Mouse (Mus musculus) adrenal gland, postnatal 14 days (tissue): Measurements from ENCODE around the gene Imp3. TPM values are rescaled to one million over a fixed set of nuclear protein-coding genes. Genes with fewer than 3 reads are reported as not detected.
A peak's percentile ranks its signal among the peaks of the same experiment; 100 is the strongest.
"Not testable (repeated sequence)": the region's sequence is repeated elsewhere in the genome, so short reads cannot be mapped to it uniquely, and the experiment has no call there.

Experiments used
- DNase-seq: peaks from one replicate; pipeline ENCODE4 v3.0.0; 2021; ENCODE audit warnings: mixed read lengths
- long read RNA-seq, 2 experiments: library from polyadenylated mRNA; stranded (forward); transcript quantifications; one replicate each; pipeline ENCODE4 v2.0.0; 2021
- total RNA-seq: library from RNA; stranded (reverse); gene quantifications from 2 replicates; pipeline ENCODE4 v1.2.3, GENCODE M21; 2021

Imp3 gene
- 76.4 and 88.5 TPM in 2 replicates for total RNA-seq
- long read RNA-seq, experiment 1, transcript Imp3-201 (1 exons, 924 nt): major isoform, 73 of 74 reads
- long read RNA-seq, experiment 1, partial matches to known transcripts: 0 of 74 reads
- long read RNA-seq, experiment 1, other reads (novel, unspliced or antisense): 1 of 74 reads
- long read RNA-seq, experiment 2, transcript Imp3-201 (1 exons, 924 nt): major isoform, 80 of 80 reads
- long read RNA-seq, experiment 2, partial matches to known transcripts: 0 of 80 reads
- long read RNA-seq, experiment 2, other reads (novel, unspliced or antisense): 0 of 80 reads

DNA sequence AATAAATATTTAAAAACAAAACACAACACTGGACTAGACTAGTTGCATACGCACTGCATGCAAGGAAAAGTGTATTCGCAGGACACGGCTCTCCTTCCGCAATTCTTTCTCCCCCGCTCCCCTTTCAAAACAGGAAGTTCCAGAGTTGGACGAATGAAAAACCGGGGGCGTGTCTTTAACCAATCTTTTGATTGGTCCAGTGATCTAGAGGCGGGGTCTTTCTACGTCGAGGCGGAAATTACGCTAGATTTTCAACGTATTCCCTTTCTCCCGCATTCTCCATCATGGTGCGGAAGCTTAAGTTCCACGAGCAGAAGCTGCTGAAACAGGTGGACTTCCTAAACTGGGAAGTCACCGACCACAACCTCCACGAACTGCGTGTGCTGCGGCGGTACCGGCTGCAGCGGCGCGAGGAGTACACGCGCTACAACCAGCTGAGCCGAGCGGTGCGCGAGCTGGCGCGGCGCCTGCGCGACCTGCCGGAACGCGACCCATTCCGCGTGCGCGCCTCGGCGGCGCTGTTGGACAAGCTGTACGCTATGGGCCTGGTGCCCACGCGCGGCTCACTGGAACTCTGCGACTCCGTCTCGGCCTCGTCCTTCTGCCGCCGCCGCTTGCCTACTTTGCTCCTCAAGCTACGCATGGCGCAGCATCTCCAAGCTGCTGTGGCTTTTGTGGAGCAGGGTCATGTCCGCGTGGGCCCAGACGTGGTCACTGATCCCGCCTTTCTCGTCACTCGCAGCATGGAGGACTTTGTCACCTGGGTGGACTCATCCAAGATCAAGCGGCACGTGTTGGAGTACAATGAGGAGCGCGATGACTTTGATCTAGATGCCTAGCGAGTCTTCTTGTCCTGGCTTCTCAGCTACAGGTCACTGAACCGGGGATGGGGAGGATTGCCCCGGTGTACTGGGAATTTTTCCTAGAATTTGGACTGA is at the start of gene Imp3:
Gene Imp3 (plus strand): TSS at position 253 of the 938 bp plus-strand sequence.
- DNase-seq: peak; percentile 93

DNA sequence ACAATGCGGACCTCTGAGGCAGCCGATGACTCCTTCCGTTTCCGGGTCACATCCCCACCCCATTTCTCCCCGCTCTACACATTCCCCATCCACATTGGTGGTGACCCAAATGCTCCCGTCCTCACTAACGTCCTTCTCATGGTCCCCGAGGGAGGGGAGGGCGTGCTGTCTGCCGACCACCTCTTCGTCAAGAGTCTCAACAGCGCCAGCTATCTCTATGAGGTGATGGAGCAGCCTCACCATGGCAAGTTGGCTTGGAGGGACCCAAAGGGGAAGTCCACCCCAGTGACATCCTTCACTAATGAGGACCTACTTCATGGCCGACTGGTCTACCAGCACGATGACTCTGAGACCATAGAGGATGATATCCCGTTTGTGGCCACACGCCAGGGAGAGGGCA is 49.7 kb upstream of the Imp3 start:
- no peak for DNase-seq

DNA sequence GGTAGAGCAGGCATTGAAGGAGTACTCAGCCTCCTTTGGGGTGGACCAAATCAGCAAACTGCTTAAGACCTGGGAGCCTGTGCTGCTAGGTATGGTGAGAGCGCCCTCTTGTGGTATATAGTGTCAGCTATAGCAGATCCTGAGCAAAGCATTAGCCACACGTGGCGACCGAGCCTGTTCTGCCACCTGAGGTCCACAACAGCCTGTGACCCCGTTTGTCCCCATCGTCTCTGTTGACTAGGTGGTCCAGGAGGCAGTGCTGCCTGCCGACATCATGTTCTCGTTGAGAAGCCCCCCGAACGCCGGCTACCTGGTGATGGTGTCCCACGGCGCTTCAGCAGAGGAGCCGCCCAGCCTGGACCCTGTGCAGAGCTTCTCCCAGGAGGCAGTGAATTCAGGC is 47.5 kb upstream of the Imp3 start:
- DNase-seq: peak; percentile 86

GRCm38 (mm10) chr9:56890522-56891250 is 46.6 kb upstream of the Imp3 start:
- DNase-seq: no peak

GRCm38 (mm10) chr9:56891517-56892011 is 45.7 kb upstream of the Imp3 start:
- peak; percentile 81 for DNase-seq

DNA sequence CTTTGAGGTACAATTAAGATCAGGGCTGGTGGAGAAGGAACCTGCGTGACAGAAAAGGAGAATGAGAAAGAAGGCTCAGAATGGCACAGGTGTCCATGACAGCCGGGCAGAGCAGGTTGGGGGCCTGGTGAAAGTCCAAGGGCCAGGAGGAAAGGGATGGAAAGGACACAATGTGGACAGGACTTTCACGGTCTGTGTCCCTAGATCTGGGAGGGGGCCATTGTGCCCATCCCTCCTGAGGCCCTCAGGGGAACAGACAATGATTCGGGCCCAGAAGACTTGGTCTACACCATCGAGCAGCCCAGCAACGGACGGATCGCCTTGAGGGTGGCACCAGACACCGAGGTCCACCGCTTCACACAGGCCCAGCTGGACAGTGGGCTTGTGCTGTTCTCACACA is 45.2 kb upstream of the Imp3 start:
- DNase-seq: no peak

DNA sequence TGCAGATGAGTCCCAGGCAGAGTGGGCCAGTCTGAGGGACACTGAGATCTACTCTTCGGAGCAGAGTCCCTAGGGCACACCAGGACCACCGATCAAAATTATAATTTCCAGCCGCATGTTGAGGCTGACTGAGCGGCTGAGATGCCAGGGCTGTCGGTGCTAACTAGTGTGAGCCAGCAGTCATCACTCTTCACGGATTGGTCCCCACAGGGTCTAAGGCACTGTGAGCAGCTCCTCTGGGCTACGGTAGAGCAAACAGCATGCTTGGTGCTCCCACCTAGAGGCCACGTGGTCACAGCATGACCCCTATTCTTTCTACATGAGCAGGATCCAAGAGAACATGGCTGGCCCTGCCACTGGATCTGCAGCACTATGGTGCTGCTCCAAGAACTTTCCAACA is 44.0 kb upstream of the Imp3 start:
- DNase-seq: no peak

GRCm38 (mm10) chr9:56894006-56894405 is 43.3 kb upstream of the Imp3 start:
- DNase-seq: peak; percentile 84

DNA sequence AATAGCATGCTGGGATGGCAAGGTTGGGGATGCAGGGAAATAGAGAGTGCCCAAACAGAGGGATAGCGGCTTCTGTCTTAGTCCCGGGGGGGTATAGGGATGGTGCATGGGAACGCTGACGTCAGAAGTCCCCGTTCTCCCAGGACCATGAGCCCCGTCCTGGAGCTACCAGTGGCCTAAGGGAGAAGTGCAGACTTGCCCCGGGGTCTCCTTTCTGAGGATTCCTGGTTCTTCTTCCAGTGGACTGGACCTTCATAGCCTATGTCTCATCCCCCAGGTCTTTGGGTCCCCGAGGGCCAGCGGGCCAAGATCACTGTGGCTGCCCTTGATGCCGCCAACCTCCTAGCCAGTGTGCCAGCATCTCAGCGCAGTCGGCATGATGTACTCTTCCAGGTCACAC is 40.5 kb upstream of the Imp3 start:
- no peak for DNase-seq

- no peak for DNase-seq
These were observed 37.9 kb upstream of the Imp3 start for GRCm38 (mm10) chr9:56899409-56899808.

GRCm38 (mm10) chr9:56900060-56900459 is 37.2 kb upstream of the Imp3 start:
- DNase-seq: no peak

DNA sequence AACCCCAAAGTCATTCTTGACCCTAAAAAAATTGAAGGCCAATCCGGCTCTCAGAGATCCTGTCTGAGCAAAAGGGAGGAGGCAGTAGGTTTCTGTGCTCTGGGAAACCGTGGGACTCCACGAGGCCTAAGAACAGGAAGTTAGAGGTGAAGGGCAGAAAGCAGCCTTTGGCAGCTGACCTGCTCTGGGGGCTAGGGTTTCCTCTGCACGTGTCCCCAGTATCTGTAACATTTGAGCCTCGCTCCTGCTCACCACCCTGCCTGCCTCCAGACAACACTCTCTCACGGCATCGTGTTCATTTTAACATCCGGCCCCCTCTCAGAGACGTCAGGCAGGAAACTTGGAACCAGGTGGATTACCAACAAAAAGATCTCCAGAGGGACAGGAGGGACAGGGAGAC is 36.7 kb upstream of the Imp3 start:
- DNase-seq: no peak

- DNase-seq: no peak
These were observed 36.1 kb upstream of the Imp3 start for GRCm38 (mm10) chr9:56901187-56901586.

- DNase-seq: no peak
These were observed 33.6 kb upstream of the Imp3 start for GRCm38 (mm10) chr9:56903662-56904061.

GRCm38 (mm10) chr9:56907549-56907948 is 29.7 kb upstream of the Imp3 start:
- DNase-seq: no peak

DNA sequence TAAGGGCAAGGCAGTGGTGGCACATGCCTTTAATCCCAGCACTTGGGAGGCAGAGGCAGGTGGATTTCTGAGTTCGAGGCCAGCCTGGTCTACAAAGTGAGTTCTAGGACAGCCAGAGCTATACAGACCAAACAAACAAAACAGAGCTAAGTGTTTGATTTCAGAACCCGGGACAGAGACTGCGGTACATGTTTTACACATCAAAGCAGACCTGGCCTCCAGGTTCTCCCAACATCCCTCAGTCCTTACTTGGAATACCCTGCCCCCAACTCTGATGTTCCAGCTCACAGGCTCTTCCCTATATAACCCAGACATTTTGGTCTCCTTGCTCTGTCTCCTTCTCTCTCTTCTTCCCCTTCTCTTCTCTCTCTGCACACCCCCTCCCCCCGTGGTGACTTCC is 27.3 kb upstream of the Imp3 start:
- not testable (repeated sequence) for DNase-seq

GRCm38 (mm10) chr9:56911017-56911416 is 26.3 kb upstream of the Imp3 start:
- no peak for DNase-seq

DNA sequence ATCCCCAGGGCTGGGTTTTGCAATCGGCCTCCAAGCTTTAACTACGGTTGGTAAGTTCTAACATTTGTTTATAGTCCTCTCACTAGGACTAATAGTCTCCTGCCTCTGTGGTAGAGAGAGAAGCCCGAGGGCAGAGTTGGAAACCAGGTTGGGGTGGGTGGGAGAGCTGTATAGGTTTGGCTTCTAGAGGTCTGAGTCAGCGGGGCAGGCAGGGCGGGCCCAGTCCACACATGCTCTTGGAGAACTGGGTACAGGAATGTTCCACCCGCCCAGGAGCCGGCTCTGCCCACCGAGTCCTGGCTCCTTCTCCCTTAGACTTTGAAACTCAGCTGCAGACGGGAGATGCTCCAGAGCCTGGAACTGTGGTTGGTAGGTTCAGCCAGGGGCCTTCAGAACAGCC is 23.3 kb upstream of the Imp3 start:
- DNase-seq: no peak

DNA sequence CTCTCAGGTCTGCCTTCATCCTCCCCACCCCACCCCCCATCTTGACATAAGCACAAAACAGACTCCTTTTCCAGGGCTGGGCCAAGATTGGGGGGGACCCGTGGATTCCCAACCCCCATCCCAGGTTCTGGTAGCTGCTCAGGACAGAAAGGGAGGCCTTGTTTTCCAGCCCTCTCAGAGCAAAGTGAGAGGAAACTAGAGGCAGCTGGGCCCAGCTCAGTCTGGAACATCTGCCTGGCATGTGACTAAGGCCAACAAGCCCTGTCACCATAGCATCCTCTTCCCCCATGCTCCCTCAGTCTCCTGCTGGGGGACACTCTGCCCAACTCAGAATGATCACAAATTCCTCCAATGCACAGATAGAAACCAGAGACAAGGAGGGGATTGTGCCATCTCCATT is 22.2 kb upstream of the Imp3 start:
- no peak for DNase-seq

DNA sequence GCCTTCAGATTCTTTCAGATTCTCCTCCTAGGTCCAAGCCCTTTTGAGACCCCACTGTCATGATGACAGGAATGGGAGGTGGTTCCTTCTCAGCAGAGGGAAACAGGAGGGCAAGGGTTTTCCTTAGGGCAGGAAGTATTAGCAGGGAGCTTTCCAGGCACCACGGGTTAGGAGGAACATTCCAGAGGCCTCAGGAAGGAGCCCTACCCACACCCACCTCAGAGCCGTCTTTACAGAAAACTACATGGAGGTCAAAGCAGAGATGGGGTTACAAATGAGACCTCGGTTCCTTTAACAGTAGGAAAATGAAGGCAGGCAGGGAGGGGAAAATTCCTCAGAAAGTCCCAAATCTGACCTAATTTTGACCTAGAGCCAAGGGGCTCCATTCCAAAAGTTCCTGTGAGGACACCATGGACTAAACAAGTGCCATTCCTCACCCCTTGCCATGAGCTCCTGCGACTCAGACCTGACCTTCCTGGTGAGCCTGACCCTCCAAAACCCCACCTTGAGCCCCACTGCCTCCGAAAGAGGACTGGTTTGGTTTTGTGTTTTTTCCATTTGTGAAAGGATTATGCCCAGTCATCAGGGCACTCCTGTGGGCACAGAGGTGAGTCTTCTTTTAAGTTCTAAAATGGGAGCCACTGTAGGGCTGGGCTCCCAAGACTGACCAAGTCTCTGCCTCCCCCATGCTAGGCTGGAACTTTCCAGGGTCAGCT is 21.4 kb upstream of the Imp3 start:
- peak; percentile 67 for DNase-seq

DNA sequence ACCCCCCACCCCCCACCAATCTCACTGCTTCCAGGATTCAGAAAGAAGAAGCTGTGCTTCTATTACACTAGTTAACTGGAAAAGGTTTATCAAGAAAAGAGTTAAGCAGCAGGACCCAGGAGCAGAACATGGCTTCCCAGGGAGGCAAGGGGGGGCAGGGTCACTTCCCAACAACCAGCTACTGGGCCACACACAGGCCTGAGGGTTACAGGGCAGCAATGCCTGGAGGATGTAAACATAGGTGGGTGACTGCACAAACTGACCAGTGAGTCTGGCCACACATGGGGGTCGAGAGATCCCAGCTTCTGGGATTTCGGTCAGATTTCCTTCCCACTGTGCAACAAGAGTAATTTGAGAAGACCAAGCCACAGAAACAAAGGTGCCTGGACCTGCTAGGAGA is 20.1 kb upstream of the Imp3 start:
- no peak for DNase-seq

DNA sequence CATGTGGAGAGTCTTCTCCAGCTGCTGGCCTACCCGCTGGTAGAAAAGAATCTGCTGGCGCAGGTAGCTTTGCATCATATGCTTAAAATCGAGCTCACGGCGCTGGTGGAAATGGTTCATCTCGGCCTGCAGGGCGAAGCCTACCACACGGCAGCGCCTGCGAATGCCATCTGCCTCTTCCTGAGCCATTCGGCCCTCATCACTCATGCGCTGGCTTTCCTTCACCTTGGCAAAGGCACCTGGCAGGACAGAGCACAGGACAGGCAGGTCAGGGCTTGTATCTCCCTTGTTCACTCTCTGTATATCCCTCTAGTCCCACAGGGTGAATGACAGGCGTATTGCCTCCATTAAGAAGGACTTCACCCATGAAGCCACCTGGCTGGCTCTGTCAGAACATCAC is 18.8 kb upstream of the Imp3 start:
- DNase-seq: no peak
